Mouse (Mus musculus) adrenal gland, postnatal 10 days (tissue): Measurements from ENCODE around the gene Tmem100. TPM values are rescaled to one million over a fixed set of nuclear protein-coding genes. Genes with fewer than 3 reads are reported as not detected.

ENCODE experiments used
- DNase-seq: peaks from one replicate; pipeline ENCODE4 v3.0.0; 2021; ENCODE audit warnings: mixed read lengths
- total RNA-seq, 2 experiments: library from RNA; stranded (reverse); gene quantifications; 2 replicates each; pipeline ENCODE4 v1.2.3; 2021

The Tmem100 gene
- total RNA-seq, 2 experiments from 2014 or later: 7.8 to 9.5 TPM

GRCm38 (mm10) chr11:90013657-90014056 is 16.5 kb upstream of the Tmem100 start:
- no peak for DNase-seq

GRCm38 (mm10) chr11:90015281-90015680 is 14.9 kb upstream of the Tmem100 start:
- no peak for DNase-seq

GRCm38 (mm10) chr11:90019161-90019560 is 11.0 kb upstream of the Tmem100 start:
- DNase-seq: peak; percentile 63

GRCm38 (mm10) chr11:90025891-90026801 is 4.0 kb upstream of the Tmem100 start:
- peak; percentile 61 for DNase-seq

- DNase-seq: no peak
Measured at GRCm38 (mm10) chr11:90026802-90027174, 3.4 kb upstream of the Tmem100 start.

GRCm38 (mm10) chr11:90027216-90027615 is 2.9 kb upstream of the Tmem100 start:
- no peak for DNase-seq

GRCm38 (mm10) chr11:90028746-90029145 is 1.4 kb upstream of the Tmem100 start:
- DNase-seq: no peak

- peak; percentile 74 for DNase-seq
Measured at GRCm38 (mm10) chr11:90029354-90029753, 794 bp upstream of the Tmem100 start.

- DNase-seq: peak; percentile 70
Measured at GRCm38 (mm10) chr11:90030557-90030956, 409 bp downstream of the Tmem100 start.

GRCm38 (mm10) chr11:90031076-90031475 is 928 bp downstream of the Tmem100 start:
- no peak for DNase-seq

GRCm38 (mm10) chr11:90032807-90033206 is 2.7 kb downstream of the Tmem100 start:
- DNase-seq: no peak

GRCm38 (mm10) chr11:90033442-90033841 is 3.3 kb downstream of the Tmem100 start:
- no peak for DNase-seq

- no peak for DNase-seq
Measured at GRCm38 (mm10) chr11:90034646-90035045, 4.5 kb downstream of the Tmem100 start.

GRCm38 (mm10) chr11:90035532-90035931 is 5.4 kb downstream of the Tmem100 start:
- DNase-seq: no peak

- DNase-seq: no peak
Measured at GRCm38 (mm10) chr11:90036416-90036815, 6.3 kb downstream of the Tmem100 start.

GRCm38 (mm10) chr11:90038022-90038421 is 7.9 kb downstream of the Tmem100 start:
- DNase-seq: peak; percentile 75

- no peak for DNase-seq
Measured at GRCm38 (mm10) chr11:90044459-90044858, 14.3 kb downstream of the Tmem100 start.

- DNase-seq: no peak
Measured at GRCm38 (mm10) chr11:90046211-90046610, 16.1 kb downstream of the Tmem100 start.

GRCm38 (mm10) chr11:90047271-90047670 is 17.1 kb downstream of the Tmem100 start:
- DNase-seq: no peak

GRCm38 (mm10) chr11:90050016-90050415 is 19.9 kb downstream of the Tmem100 start:
- no peak for DNase-seq

- DNase-seq: no peak
Measured at GRCm38 (mm10) chr11:90052785-90053184, 22.6 kb downstream of the Tmem100 start.

- no peak for DNase-seq
Measured at GRCm38 (mm10) chr11:90053820-90054219, 23.7 kb downstream of the Tmem100 start.

GRCm38 (mm10) chr11:90054401-90054800 is 24.3 kb downstream of the Tmem100 start:
- peak; percentile 25 for DNase-seq

GRCm38 (mm10) chr11:90057070-90057469 is 26.9 kb downstream of the Tmem100 start:
- no peak for DNase-seq
